In genomic region chr3:97939626-97940510, GRCm38 (mm10) we compare ENCODE assay signal across 9 mouse cellular contexts. TPM values are rescaled to one million over a fixed set of nuclear protein-coding genes. Genes with fewer than 3 reads are reported as not detected.
A peak's percentile ranks its signal among the peaks of the same experiment; 100 is the strongest.
DNase-seq lines count a peak whose midpoint lies in the region; ATAC-seq and TF ChIP-seq lines count a peak whose summit lies in the region.
"Had no signal": no experiment of that assay in that cellular context is flagged by ENCODE, and none has a peak within 500 bp of the region (broad histone marks: within the 10 kb centered on the region; RNA-seq: fewer than 3 reads in every experiment).

No protein-coding gene starts in this region.

- H3K4me3 ChIP-seq in lung, postnatal 0 days (ENCODE audit: low read depth, low read length), result no peak overlapping the region
- no peak overlapping the region for H3K4me3 ChIP-seq in forebrain, embryonic 16.5 days (replicated peaks; ENCODE audit: low read length)
- no peak overlapping the region for H3K4me3 ChIP-seq in stomach, embryonic 16.5 days (replicated peaks; ENCODE audit: low read length)

- no peak for TF ChIP-seq EP300 in lung, postnatal 0 days (IDR thresholded peaks at IDR 0.05)

- H3K9ac ChIP-seq in lung, postnatal 0 days (replicated peaks; ENCODE audit: low read depth), result no peak overlapping the region
- H3K9ac ChIP-seq in forebrain, embryonic 16.5 days (replicated peaks; ENCODE audit: low read depth, low read length), result no peak overlapping the region
- peak overlapping the region; percentile 47; the same call in 1 of the 2 replicates for H3K9ac ChIP-seq in stomach, embryonic 16.5 days (ENCODE audit: low read length)

- peaks cover 9% of the 10 kb centered on the region; the same call in 1 of the 2 replicates for H3K4me1 ChIP-seq in lung, postnatal 0 days (ENCODE audit: insufficient read depth, low read depth, low read length)
- H3K4me1 ChIP-seq in forebrain, embryonic 16.5 days (replicated peaks; ENCODE audit: control insufficient read depth, insufficient read depth, low read length), result peaks cover 37% of the 10 kb centered on the region
- peaks cover 48% of the 10 kb centered on the region for H3K4me1 ChIP-seq in stomach, embryonic 16.5 days (ENCODE audit: control insufficient read depth, insufficient read depth, low read length)

- no peaks in the 10 kb centered on the region for H3K36me3 ChIP-seq in lung, postnatal 0 days (ENCODE audit: insufficient read depth, low read length)
- H3K36me3 ChIP-seq in forebrain, embryonic 16.5 days (ENCODE audit: control insufficient read depth, insufficient read depth), result no peaks in the 10 kb centered on the region
- no peaks in the 10 kb centered on the region for H3K36me3 ChIP-seq in stomach, embryonic 16.5 days (ENCODE audit: control insufficient read depth, insufficient read depth, low read length)

- H3K4me2 ChIP-seq in lung, postnatal 0 days (replicated peaks; ENCODE audit: low read depth, low read length), result no peak overlapping the region
- no peak overlapping the region for H3K4me2 ChIP-seq in forebrain, embryonic 16.5 days (ENCODE audit: low read length)
- no peak overlapping the region for H3K4me2 ChIP-seq in stomach, embryonic 16.5 days (ENCODE audit: low read depth, low read length)

- DNase-seq in lung, postnatal 0 days (ENCODE audit: low spot score), result peak; percentile 32
- DNase-seq in lung, postnatal 4 days, result no peak
- peak; percentile 27 for DNase-seq in liver
- DNase-seq in layer of hippocampus, postnatal 14 days (ENCODE audit: low spot score in 2 of 2), result no peak
- DNase-seq in adrenal gland, postnatal 14 days, result no peak
- DNase-seq: cerebellum, adult 18-20 months had no signal

- TF ChIP-seq CTCF in lung, postnatal 0 days (IDR thresholded peaks at IDR 0.05), result no peak

- ATAC-seq in lung, postnatal 0 days, result peak; percentile 36
- 0 out of 2 replicates have a peak, but pooled peaks have one; percentile 19 for ATAC-seq in forebrain, embryonic 16.5 days
- peak; percentile 21 for ATAC-seq in stomach, embryonic 16.5 days (ENCODE audit: insufficient read depth, low FRiP score)
- no peak for ATAC-seq in granulocyte monocyte progenitor cell, adult 5-6 weeks (replicated peaks; ENCODE audit: poor library complexity, severe bottlenecking)

- peak overlapping the region; percentile 6; the same call in 1 of the 2 replicates for H3K27ac ChIP-seq in lung, postnatal 0 days (ENCODE audit: low read length)
- H3K27ac ChIP-seq in forebrain, embryonic 16.5 days (ENCODE audit: low read length), result no peak overlapping the region
- H3K27ac ChIP-seq in stomach, embryonic 16.5 days (ENCODE audit: low read length), result peak overlapping the region; percentile 66; the same call in 1 of the 2 replicates

- H3K27me3 ChIP-seq in lung, postnatal 0 days (replicated peaks; ENCODE audit: insufficient read depth, low read length), result no peaks in the 10 kb centered on the region
- H3K27me3 ChIP-seq in forebrain, embryonic 16.5 days (replicated peaks; ENCODE audit: control insufficient read depth, insufficient read depth, low read length), result no peaks in the 10 kb centered on the region
- H3K27me3 ChIP-seq in stomach, embryonic 16.5 days (ENCODE audit: control insufficient read depth, insufficient read depth, low read length), result no peaks in the 10 kb centered on the region

- 30% methylated on average over 9 of the region's 10 CpGs for WGBS in lung, postnatal 0 days
- WGBS in forebrain, embryonic 16.5 days, result 6% methylated on average over 10 of the region's 10 CpGs
- 18% methylated on average over 10 of the region's 10 CpGs for WGBS in stomach, embryonic 16.5 days

- no peaks in the 10 kb centered on the region for H3K9me3 ChIP-seq in lung, postnatal 0 days (ENCODE audit: low read length)
- no peaks in the 10 kb centered on the region for H3K9me3 ChIP-seq in forebrain, embryonic 16.5 days (ENCODE audit: control insufficient read depth, low read length)
- no peaks in the 10 kb centered on the region for H3K9me3 ChIP-seq in stomach, embryonic 16.5 days (replicated peaks; ENCODE audit: control insufficient read depth, low read length)

RNA-seq across cellular contexts. Expression of gene Sec22b, which starts 38.9 kb away (rescaled TPM):
- 87.9 and 88.7 TPM in 2 replicates for polyA plus RNA-seq in lung, postnatal 0 days (2015; fragmentation: Nextera tagmentation; extraction: Ambion mirVana)
- polyA plus RNA-seq in forebrain, embryonic 16.5 days (2015; fragmentation: Nextera tagmentation; extraction: Ambion mirVana), result 108 and 110 TPM in 2 replicates
- 143 and 147 TPM in 2 replicates for polyA plus RNA-seq in stomach, embryonic 16.5 days (2015; fragmentation: Nextera tagmentation; extraction: Ambion mirVana)
- total RNA-seq in layer of hippocampus, postnatal 14 days (2021), result 10 to 100 TPM; 66.7 to 68.1 TPM
- 95.8 and 101 TPM in 2 replicates for total RNA-seq in adrenal gland, postnatal 14 days (2021)
- total RNA-seq in granulocyte monocyte progenitor cell, adult 5-6 weeks (2014; fragmentation: Nextera tagmentation), result 71.1 and 89.5 TPM in 2 replicates
- 83.2 and 100 TPM in 2 replicates for total RNA-seq in granulocyte monocyte progenitor cell, adult 5-6 weeks (2017)

RNA-seq across cellular contexts. Expression of gene Pde4dip, which starts 51.4 kb away (rescaled TPM):
- 7.1 and 8.5 TPM in 2 replicates for polyA plus RNA-seq in lung, postnatal 0 days (2015; fragmentation: Nextera tagmentation; extraction: Ambion mirVana)
- 82.1 and 83.9 TPM in 2 replicates for polyA plus RNA-seq in forebrain, embryonic 16.5 days (2015; fragmentation: Nextera tagmentation; extraction: Ambion mirVana)
- polyA plus RNA-seq in stomach, embryonic 16.5 days (2015; fragmentation: Nextera tagmentation; extraction: Ambion mirVana), result 27.5 and 31.3 TPM in 2 replicates
- 100 to 1,000 TPM; 214 to 250 TPM for total RNA-seq in layer of hippocampus, postnatal 14 days (2021)
- 35.6 and 40.9 TPM in 2 replicates for total RNA-seq in adrenal gland, postnatal 14 days (2021)
- total RNA-seq in granulocyte monocyte progenitor cell, adult 5-6 weeks (2014; fragmentation: Nextera tagmentation), result 5.0 and 8.1 TPM in 2 replicates
- total RNA-seq in granulocyte monocyte progenitor cell, adult 5-6 weeks (2017), result 7.5 and 9.7 TPM in 2 replicates

Comparison
In these comparisons a context has a peak if more than half of its experiments do, and no peak if none do; other contexts are left out.
1. DNase-seq: peak in lung, postnatal 0 days (single experiment) and liver (single experiment); none in lung, postnatal 4 days (0 of 2), layer of hippocampus, postnatal 14 days (0 of 2) and adrenal gland, postnatal 14 days (single experiment).